Mouse (Mus musculus) thymus, adult 2 months (tissue): ENCODE measurements at regions not wholly inside any gene's neighbourhood (a gene's known extent, or its start where the extent isn't known, plus 50 kb on each side); places are given as distances from the start of the nearest gene placed in this dataset.

Experiments used
- CTCF ChIP-seq: fragments of 200-500 bp; IDR thresholded peaks from 2 replicates; pipeline ENCODE4 v1.5.1; 2012; ENCODE audit warnings: mild to moderate bottlenecking, control low read depth, low read length, moderate library complexity, borderline replicate concordance; ENCODE audit not compliant: control insufficient read depth, poor library complexity, insufficient read depth; ENCODE audit errors: extremely low read depth
- POLR2A ChIP-seq: fragments of 200-500 bp; IDR thresholded peaks from 2 replicates; pipeline ENCODE4 v1.6.1; 2012; ENCODE audit warnings: mild to moderate bottlenecking, low read length, control low read depth, moderate library complexity; ENCODE audit not compliant: control insufficient read depth, poor library complexity, insufficient read depth; ENCODE audit errors: extremely low read depth

DNA sequence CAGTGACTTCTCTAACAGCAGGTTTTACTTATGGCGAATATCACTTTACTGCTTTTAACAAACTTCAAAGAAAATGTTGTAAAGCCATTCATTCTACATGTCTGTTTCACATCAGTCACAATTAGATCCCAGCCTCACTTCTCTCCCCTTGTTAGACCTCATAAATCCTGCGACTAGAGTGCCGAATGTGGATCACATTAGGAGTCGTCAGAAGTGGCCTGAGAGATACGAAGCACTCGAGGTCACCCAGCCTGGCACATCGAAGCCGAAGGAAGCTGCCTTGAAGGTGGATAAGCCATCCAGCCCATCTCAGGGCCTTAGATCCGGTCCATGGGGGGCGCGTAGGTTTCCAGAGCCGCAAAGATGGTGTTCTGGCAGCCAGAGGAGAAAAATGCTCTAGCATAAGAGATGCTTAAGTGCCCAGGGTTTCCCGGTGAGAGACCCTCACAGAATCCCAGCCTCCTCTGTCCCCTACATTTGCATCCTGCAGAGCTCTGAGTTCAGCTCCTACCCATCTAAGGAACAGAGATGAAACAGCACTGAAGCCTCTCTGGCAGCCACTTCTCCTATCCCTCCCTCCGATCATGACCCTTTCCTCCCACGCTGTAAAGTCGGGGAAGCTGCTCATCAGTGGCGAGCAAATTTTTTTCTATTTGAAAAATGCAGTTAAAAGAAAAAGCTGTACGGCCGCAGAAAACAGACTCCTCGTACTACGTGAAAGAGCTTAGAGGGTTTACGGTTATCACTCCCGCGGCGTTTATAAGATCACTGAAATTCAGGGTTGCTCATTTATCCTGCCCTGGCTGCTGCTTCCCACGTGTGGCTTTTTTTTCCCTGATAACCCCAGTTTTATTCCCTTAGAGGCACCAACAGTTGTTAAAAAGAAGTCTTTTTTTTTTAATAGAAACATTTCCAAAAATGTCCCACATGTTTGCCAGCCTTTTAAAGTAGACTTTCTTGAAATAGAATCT is 70.3 kb upstream of the Irx5 start:
- no peak for TF ChIP-seq POLR2A
- TF ChIP-seq CTCF, result no peak
